8 mouse cellular contexts compared by ENCODE assay signal in the genomic region with DNA sequence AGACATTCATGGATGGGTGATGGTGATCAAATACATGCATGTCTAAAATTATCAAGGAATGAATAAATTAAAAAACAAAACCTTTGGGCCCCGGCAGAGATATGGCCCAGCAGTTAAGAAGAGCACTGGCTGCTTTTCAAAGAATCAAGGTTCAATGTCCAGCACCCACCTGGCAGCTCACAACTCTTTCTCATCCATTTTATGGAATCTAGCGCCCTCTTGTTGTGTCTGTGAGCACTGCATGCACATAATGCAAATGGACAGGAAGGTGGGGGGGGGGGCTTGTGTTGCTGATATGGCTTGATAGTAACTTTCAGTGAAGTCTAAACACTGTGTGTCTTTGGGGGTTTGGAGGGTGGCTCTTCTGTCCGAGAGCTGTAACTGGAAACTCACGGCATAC. TPM values are rescaled to one million over a fixed set of nuclear protein-coding genes. Genes with fewer than 3 reads are reported as not detected.
A peak's percentile ranks its signal among the peaks of the same experiment; 100 is the strongest.
DNase-seq lines count a peak whose midpoint lies in the region; ATAC-seq and TF ChIP-seq lines count a peak whose summit lies in the region.

No protein-coding gene starts in this region.

- peaks cover 36% of the 10 kb centered on the region for H3K27me3 ChIP-seq in midbrain, embryonic 10.5 days (ENCODE audit: low read depth, poor library complexity, severe bottlenecking)
- no peaks in the 10 kb centered on the region; the same call in 1 of the 2 replicates for H3K27me3 ChIP-seq in midbrain, embryonic 13.5 days
- peaks cover 2% of the 10 kb centered on the region; the same call in 1 of the 2 replicates for H3K27me3 ChIP-seq in lung, postnatal 0 days (replicated peaks; ENCODE audit: insufficient read depth, low read length)

- no peak overlapping the region for H3K27ac ChIP-seq in midbrain, embryonic 10.5 days (replicated peaks)
- H3K27ac ChIP-seq in midbrain, embryonic 13.5 days, result no peak overlapping the region
- H3K27ac ChIP-seq in bone marrow macrophage, adult 2 months (ENCODE audit: insufficient read depth, low read depth, low read length), result no peak overlapping the region
- H3K27ac ChIP-seq in lung, postnatal 0 days (ENCODE audit: low read length), result no peak overlapping the region

- ATAC-seq in midbrain, embryonic 13.5 days, result no peak
- no peak for ATAC-seq in lung, postnatal 0 days

- peaks cover 4% of the 10 kb centered on the region for H3K4me1 ChIP-seq in midbrain, embryonic 10.5 days
- H3K4me1 ChIP-seq in midbrain, embryonic 13.5 days (replicated peaks), result 0 out of 2 replicates have a peak, but pooled peaks cover 5% of the 10 kb centered on the region
- H3K4me1 ChIP-seq in bone marrow macrophage, adult 2 months (ENCODE audit: control insufficient read depth, insufficient read depth, low read length), result no peaks in the 10 kb centered on the region
- no peaks in the 10 kb centered on the region for H3K4me1 ChIP-seq in lung, postnatal 0 days (ENCODE audit: insufficient read depth, low read depth, low read length)

- no peaks in the 10 kb centered on the region for H3K36me3 ChIP-seq in midbrain, embryonic 10.5 days
- H3K36me3 ChIP-seq in midbrain, embryonic 13.5 days, result no peaks in the 10 kb centered on the region
- H3K36me3 ChIP-seq in lung, postnatal 0 days (ENCODE audit: insufficient read depth, low read length), result no peaks in the 10 kb centered on the region

- peak; percentile 29 for DNase-seq in embryo, embryonic 10 days (ENCODE audit: low spot score)
- DNase-seq in embryo, embryonic 9.5 days (ENCODE audit: extremely low spot score), result no peak
- peak; percentile 28 for DNase-seq in midbrain, embryonic 10.5 days (ENCODE audit: low spot score)
- no peak for DNase-seq in lung, postnatal 0 days (ENCODE audit: low spot score)
- DNase-seq in thymus, postnatal 14 days, result peak; percentile 68
- no peak for DNase-seq in right cerebral cortex, postnatal 36 days (ENCODE audit: low spot score in 2 of 2)

- H3K9ac ChIP-seq in midbrain, embryonic 13.5 days (replicated peaks), result no peak overlapping the region
- H3K9ac ChIP-seq in lung, postnatal 0 days (replicated peaks; ENCODE audit: low read depth), result no peak overlapping the region

- WGBS in midbrain, embryonic 10.5 days, result 76% methylated on average over 4 of the region's 4 CpGs
- 74% methylated on average over 4 of the region's 4 CpGs for WGBS in midbrain, embryonic 13.5 days
- WGBS in lung, postnatal 0 days, result 63% methylated on average over 4 of the region's 4 CpGs

- no peaks in the 10 kb centered on the region for H3K9me3 ChIP-seq in midbrain, embryonic 10.5 days (replicated peaks)
- no peaks in the 10 kb centered on the region for H3K9me3 ChIP-seq in midbrain, embryonic 13.5 days
- no peaks in the 10 kb centered on the region for H3K9me3 ChIP-seq in lung, postnatal 0 days (ENCODE audit: low read length)

- no peak overlapping the region for H3K4me2 ChIP-seq in midbrain, embryonic 13.5 days (replicated peaks)
- no peak overlapping the region for H3K4me2 ChIP-seq in lung, postnatal 0 days (replicated peaks; ENCODE audit: low read depth, low read length)

- TF ChIP-seq EP300 in lung, postnatal 0 days (IDR thresholded peaks at IDR 0.05), result no peak

- peak; percentile 50; the same call in 1 of the 2 replicates for TF ChIP-seq CTCF in bone marrow macrophage, adult 2 months (IDR thresholded peaks at IDR 0.05; ENCODE audit: low read depth, low read length)
- peak; percentile 67 for TF ChIP-seq CTCF in lung, postnatal 0 days (IDR thresholded peaks at IDR 0.05)

- no peak for TF ChIP-seq POLR2A in bone marrow macrophage, adult 2 months (IDR thresholded peaks at IDR 0.05; ENCODE audit: borderline replicate concordance, low read depth, low read length)

- H3K4me3 ChIP-seq in midbrain, embryonic 10.5 days, result no peak overlapping the region
- no peak overlapping the region for H3K4me3 ChIP-seq in midbrain, embryonic 13.5 days (replicated peaks)
- no peak overlapping the region for H3K4me3 ChIP-seq in bone marrow macrophage, adult 2 months (ENCODE audit: insufficient read depth, low read length)
- H3K4me3 ChIP-seq in lung, postnatal 0 days (ENCODE audit: low read depth, low read length), result no peak overlapping the region

RNA-seq across cellular contexts. Expression of a gene that starts 5.6 kb away (rescaled TPM):
- 0.52 and 0.68 TPM in 2 replicates for polyA plus RNA-seq in midbrain, embryonic 10.5 days (2016; fragmentation: Nextera tagmentation; extraction: Ambion mirVana)
- 5.1 and 6.9 TPM in 2 replicates for polyA plus RNA-seq in midbrain, embryonic 13.5 days (2015; fragmentation: Nextera tagmentation; extraction: Ambion mirVana)
- polyA plus RNA-seq in bone marrow macrophage, adult 2 months (2012; ENCODE audit: insufficient read depth, insufficient read length, missing spikeins), result 0.28 and 0.32 TPM in 2 replicates
- 0.04 and 0.08 TPM in 2 replicates for polyA plus RNA-seq in lung, postnatal 0 days (2015; fragmentation: Nextera tagmentation; extraction: Ambion mirVana)

RNA-seq across cellular contexts. Expression of a gene that starts 19.4 kb away (rescaled TPM):
- polyA plus RNA-seq in midbrain, embryonic 10.5 days (2016; fragmentation: Nextera tagmentation; extraction: Ambion mirVana), result 127 and 151 TPM in 2 replicates
- polyA plus RNA-seq in midbrain, embryonic 13.5 days (2015; fragmentation: Nextera tagmentation; extraction: Ambion mirVana), result 44.6 and 47.8 TPM in 2 replicates
- polyA plus RNA-seq in bone marrow macrophage, adult 2 months (2012; ENCODE audit: insufficient read depth, insufficient read length, missing spikeins), result 16.9 and 27.2 TPM in 2 replicates
- polyA plus RNA-seq in lung, postnatal 0 days (2015; fragmentation: Nextera tagmentation; extraction: Ambion mirVana), result 17.4 and 18.2 TPM in 2 replicates

RNA-seq across cellular contexts. Expression of a gene that starts 51.1 kb away (rescaled TPM):
- polyA plus RNA-seq in midbrain, embryonic 10.5 days (2016; fragmentation: Nextera tagmentation; extraction: Ambion mirVana), result 48.4 and 61.6 TPM in 2 replicates
- 138 and 159 TPM in 2 replicates for polyA plus RNA-seq in midbrain, embryonic 13.5 days (2015; fragmentation: Nextera tagmentation; extraction: Ambion mirVana)
- polyA plus RNA-seq in bone marrow macrophage, adult 2 months (2012; ENCODE audit: insufficient read depth, insufficient read length, missing spikeins), result 45.4 and 47.3 TPM in 2 replicates
- 63.7 and 72.0 TPM in 2 replicates for polyA plus RNA-seq in lung, postnatal 0 days (2015; fragmentation: Nextera tagmentation; extraction: Ambion mirVana)

Comparison
In these comparisons a context has a peak if more than half of its experiments do, and no peak if none do; other contexts are left out.
1. DNase-seq: peak in embryo, embryonic 10 days (single experiment), midbrain, embryonic 10.5 days (single experiment) and thymus, postnatal 14 days (single experiment); none in embryo, embryonic 9.5 days (single experiment), lung, postnatal 0 days (single experiment) and right cerebral cortex, postnatal 36 days (0 of 2).